Mouse (Mus musculus): ENCODE results near the gene Unc5b. TPM values are rescaled to one million over a fixed set of nuclear protein-coding genes. Genes with fewer than 3 reads are reported as not detected.
"Not testable (repeated sequence)": the region's sequence is repeated elsewhere in the genome, so short reads cannot be mapped to it uniquely, and the experiment has no call there.

Gene Unc5b
- polyA plus RNA-seq (2015; fragmentation: Nextera tagmentation; extraction: Ambion mirVana) = 10.4 and 10.5 TPM in 2 replicates

- peak; percentile 95 for ATAC-seq (ENCODE audit: low FRiP score, low TSS enrichment)
- Histone ChIP-seq H3K4me2 (replicated peaks; ENCODE audit: low read depth, low read length) (peak within 1 kb of the TSS; percentile 91), H3K27ac (ENCODE audit: low read length) (peak within 1 kb of the TSS; percentile 85), H3K36me3 (ENCODE audit: insufficient read depth, low read length) (no peaks in the 10 kb centered on the region), H3K27me3 (ENCODE audit: insufficient read depth, low read length) (peaks cover 58% of the 10 kb centered on the region), H3K4me3 (ENCODE audit: low read length) (peak within 1 kb of the TSS; percentile 79), H3K4me1 (ENCODE audit: insufficient read depth, low read length) (peaks cover 47% of the 10 kb centered on the region), H3K9ac (replicated peaks; ENCODE audit: low read length) (peak within 1 kb of the TSS; percentile 93), H3K9me3 (ENCODE audit: low read length) (no peaks in the 10 kb centered on the region)
- WGBS = under 1% methylated on average over 34 of the region's 53 CpGs
These were observed at the start of gene Unc5b for GRCm38 (mm10) chr10:60831379-60831778. TSS of gene Unc5b (minus strand) at chr10:60831581.

DNA sequence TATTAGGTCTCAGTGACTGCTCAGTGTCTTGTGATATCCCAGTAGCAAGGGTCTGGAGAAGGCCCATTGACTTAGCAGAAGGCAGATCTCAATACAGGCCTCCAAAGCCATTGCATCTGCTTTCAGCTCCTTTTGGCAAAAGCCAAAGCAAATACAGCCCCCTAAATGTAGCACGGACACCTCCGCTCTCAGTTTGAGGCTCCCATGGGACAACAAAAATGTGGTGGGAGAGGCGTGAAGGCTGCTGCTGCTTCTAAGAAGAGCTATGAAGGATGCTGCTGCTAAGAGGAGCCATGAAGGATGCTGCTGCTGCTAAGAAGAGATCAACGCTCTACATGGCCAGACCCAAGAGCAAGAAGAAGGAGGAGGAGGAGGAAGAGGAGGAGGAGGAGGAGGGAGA lies 48.4 kb upstream of the Unc5b start:
- no peak overlapping the region for H3K4me2 ChIP-seq (replicated peaks; ENCODE audit: low read depth, low read length)
- 0 out of 2 replicates have a peak, but pooled peaks cover 4% of the 10 kb centered on the region for H3K9me3 ChIP-seq (ENCODE audit: low read length)
- H3K9ac ChIP-seq (replicated peaks; ENCODE audit: low read length) = no peak overlapping the region
- 70% methylated on average over 4 of the region's 4 CpGs for WGBS
- H3K36me3 ChIP-seq (ENCODE audit: insufficient read depth, low read length) = no peaks in the 10 kb centered on the region
- no peak overlapping the region for H3K4me3 ChIP-seq (ENCODE audit: low read length)
- no peaks in the 10 kb centered on the region for H3K4me1 ChIP-seq (ENCODE audit: insufficient read depth, low read length)
- no peaks in the 10 kb centered on the region for H3K27me3 ChIP-seq (ENCODE audit: insufficient read depth, low read length)
- H3K27ac ChIP-seq (ENCODE audit: low read length) = no peak overlapping the region
- no peak for ATAC-seq (ENCODE audit: low FRiP score, low TSS enrichment)

DNA sequence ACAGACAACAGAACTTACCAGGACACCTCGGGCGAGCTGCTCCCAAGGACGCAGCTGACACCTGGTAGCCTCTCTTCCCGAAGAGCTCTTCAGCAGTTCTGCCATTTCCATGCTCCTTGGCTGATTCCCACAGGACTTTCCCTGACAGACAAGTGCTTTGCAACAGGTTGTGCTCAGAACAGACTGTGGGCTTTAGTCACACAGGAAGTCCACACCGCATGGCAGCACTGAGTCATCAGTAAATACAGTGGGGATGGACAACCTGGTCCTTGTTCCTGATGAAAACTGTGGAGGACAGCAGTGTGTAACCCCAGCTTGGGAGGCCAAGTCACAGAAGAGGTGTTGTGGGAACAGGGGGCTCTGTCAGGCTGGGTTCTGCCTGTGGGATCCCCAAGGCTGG lies 45.7 kb upstream of the Unc5b start:
- no peaks in the 10 kb centered on the region for H3K4me1 ChIP-seq (ENCODE audit: insufficient read depth, low read length)
- H3K27ac ChIP-seq (ENCODE audit: low read length) = no peak overlapping the region
- no peak overlapping the region for H3K4me3 ChIP-seq (ENCODE audit: low read length)
- 87% methylated on average over 5 of the region's 5 CpGs for WGBS
- no peak overlapping the region for H3K9ac ChIP-seq (replicated peaks; ENCODE audit: low read length)
- no peak overlapping the region for H3K4me2 ChIP-seq (replicated peaks; ENCODE audit: low read depth, low read length)
- no peaks in the 10 kb centered on the region for H3K27me3 ChIP-seq (ENCODE audit: insufficient read depth, low read length)
- no peak for ATAC-seq (ENCODE audit: low FRiP score, low TSS enrichment)
- H3K9me3 ChIP-seq (ENCODE audit: low read length) = 0 out of 2 replicates have a peak, but pooled peaks cover 4% of the 10 kb centered on the region
- H3K36me3 ChIP-seq (ENCODE audit: insufficient read depth, low read length) = no peaks in the 10 kb centered on the region

- Histone ChIP-seq H3K4me1 (ENCODE audit: insufficient read depth, low read length) (no peaks in the 10 kb centered on the region), H3K4me3 (ENCODE audit: low read length) (no peak overlapping the region), H3K27me3 (ENCODE audit: insufficient read depth, low read length) (no peaks in the 10 kb centered on the region), H3K27ac (ENCODE audit: low read length) (no peak overlapping the region), H3K36me3 (ENCODE audit: insufficient read depth, low read length) (no peaks in the 10 kb centered on the region), H3K9ac (replicated peaks; ENCODE audit: low read length) (no peak overlapping the region), H3K4me2 (replicated peaks; ENCODE audit: low read depth, low read length) (no peak overlapping the region), H3K9me3 (ENCODE audit: low read length) (0 out of 2 replicates have a peak, but pooled peaks cover 4% of the 10 kb centered on the region)
- 83% methylated on average over 1 of the region's 1 CpGs for WGBS
- no peak for ATAC-seq (ENCODE audit: low FRiP score, low TSS enrichment)
These were observed 43.6 kb upstream of the Unc5b start for GRCm38 (mm10) chr10:60875011-60875410.

- H3K9me3 ChIP-seq (ENCODE audit: low read length) = no peaks in the 10 kb centered on the region
- no peak overlapping the region for H3K4me2 ChIP-seq (replicated peaks; ENCODE audit: low read depth, low read length)
- 85% methylated on average over 6 of the region's 6 CpGs for WGBS
- no peak overlapping the region for H3K27ac ChIP-seq (ENCODE audit: low read length)
- ATAC-seq (ENCODE audit: low FRiP score, low TSS enrichment) = no peak
- peaks cover 3% of the 10 kb centered on the region; the same call in 1 of the 2 replicates for H3K4me1 ChIP-seq (ENCODE audit: insufficient read depth, low read length)
- H3K36me3 ChIP-seq (ENCODE audit: insufficient read depth, low read length) = no peaks in the 10 kb centered on the region
- H3K27me3 ChIP-seq (ENCODE audit: insufficient read depth, low read length) = no peaks in the 10 kb centered on the region
- H3K9ac ChIP-seq (replicated peaks; ENCODE audit: low read length) = no peak overlapping the region
- H3K4me3 ChIP-seq (ENCODE audit: low read length) = no peak overlapping the region
These were observed 31.9 kb upstream of the Unc5b start for GRCm38 (mm10) chr10:60863318-60863717.

DNA sequence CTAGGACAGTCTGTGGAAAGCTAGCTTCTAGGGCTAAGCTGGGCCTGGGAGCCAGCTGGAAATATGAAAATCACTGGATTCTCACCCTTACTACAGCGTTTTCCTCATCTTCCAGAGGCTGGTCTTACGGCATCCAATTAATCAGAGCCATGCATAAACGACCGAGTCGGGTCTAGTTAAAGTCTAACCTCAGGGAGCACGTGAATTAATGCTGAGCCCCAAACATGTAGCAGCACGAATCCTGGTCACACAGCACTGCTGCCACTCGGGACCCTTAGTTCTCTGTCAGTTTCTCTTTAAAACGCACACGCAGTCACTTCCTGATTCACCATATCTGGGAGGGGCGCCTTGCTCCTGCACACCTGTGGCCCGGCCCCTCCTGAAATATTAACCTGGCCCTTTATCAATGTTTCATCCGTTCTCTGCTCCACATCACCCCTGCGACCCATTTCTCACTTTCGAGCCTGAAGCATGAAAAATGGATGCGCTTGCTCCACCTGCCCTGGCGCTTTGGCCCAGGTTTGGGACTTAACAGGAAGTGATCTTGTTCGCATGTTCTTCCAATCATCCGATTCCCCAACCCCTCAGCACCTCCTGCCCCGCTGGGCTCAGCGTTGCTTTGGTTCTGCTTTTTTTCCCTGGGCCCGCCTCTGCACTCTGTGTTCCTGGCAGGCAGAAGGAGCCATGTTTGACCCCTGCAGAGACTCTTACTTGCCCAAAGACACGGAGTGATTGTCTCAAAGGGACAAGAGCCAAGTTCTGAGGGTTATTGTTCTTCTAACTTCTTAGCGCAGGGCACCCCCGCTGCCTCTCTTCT lies 31.3 kb upstream of the Unc5b start:
- peak overlapping the region; percentile 85 for H3K27ac ChIP-seq (ENCODE audit: low read length)
- peak; percentile 71; the same call in 1 of the 2 replicates for ATAC-seq (ENCODE audit: low FRiP score, low TSS enrichment)

DNA sequence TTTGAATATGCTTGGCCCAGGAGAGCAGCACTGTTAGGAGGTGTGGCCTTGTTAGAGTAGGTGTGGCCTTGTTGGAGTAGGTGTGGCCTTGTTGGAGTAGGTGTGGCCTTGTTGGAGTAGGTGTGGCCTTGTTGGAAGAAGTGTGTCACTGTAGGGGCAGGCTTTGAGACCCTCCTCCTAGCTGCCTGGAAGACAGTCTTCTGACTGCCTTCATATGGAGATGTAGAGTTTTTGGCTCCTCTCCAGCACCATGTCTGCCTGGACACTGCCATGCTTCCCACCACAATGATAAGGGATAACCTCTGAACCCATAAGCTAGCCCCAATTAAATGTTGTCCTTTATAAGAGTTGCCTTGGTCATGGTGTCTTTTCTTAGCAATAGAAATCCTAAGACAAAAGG lies 13.9 kb upstream of the Unc5b start:
- not testable (repeated sequence) for H3K36me3 ChIP-seq (ENCODE audit: insufficient read depth, low read length); H3K27ac ChIP-seq (ENCODE audit: low read length); H3K27me3 ChIP-seq (ENCODE audit: insufficient read depth, low read length); H3K4me2 ChIP-seq (replicated peaks; ENCODE audit: low read depth, low read length); ATAC-seq (ENCODE audit: low FRiP score, low TSS enrichment); H3K9ac ChIP-seq (replicated peaks; ENCODE audit: low read length); H3K4me3 ChIP-seq (ENCODE audit: low read length); H3K4me1 ChIP-seq (ENCODE audit: insufficient read depth, low read length); H3K9me3 ChIP-seq (ENCODE audit: low read length)

More for the DNA sequence above, 31.3 kb upstream of the Unc5b start:
- no peaks in the 10 kb centered on the region for H3K27me3 ChIP-seq (ENCODE audit: insufficient read depth, low read length)
- WGBS = 53% methylated on average over 25 of the region's 25 CpGs
- H3K4me1 ChIP-seq (ENCODE audit: insufficient read depth, low read length) = peaks cover 3% of the 10 kb centered on the region; the same call in 1 of the 2 replicates
- peak overlapping the region; percentile 32 for H3K4me2 ChIP-seq (replicated peaks; ENCODE audit: low read depth, low read length)
- 0 out of 2 replicates have a peak overlapping the region, but pooled peaks have one; percentile 11 for H3K4me3 ChIP-seq (ENCODE audit: low read length)
- H3K9ac ChIP-seq (replicated peaks; ENCODE audit: low read length) = peak overlapping the region; percentile 40; the same call in 1 of the 2 replicates
- no peaks in the 10 kb centered on the region for H3K36me3 ChIP-seq (ENCODE audit: insufficient read depth, low read length)
- H3K9me3 ChIP-seq (ENCODE audit: low read length) = no peaks in the 10 kb centered on the region

- ATAC-seq (ENCODE audit: low FRiP score, low TSS enrichment) = no peak
- Histone ChIP-seq H3K4me2 (replicated peaks; ENCODE audit: low read depth, low read length) (no peak overlapping the region), H3K9me3 (ENCODE audit: low read length) (no peaks in the 10 kb centered on the region), H3K27me3 (ENCODE audit: insufficient read depth, low read length) (peaks cover 9% of the 10 kb centered on the region), H3K36me3 (ENCODE audit: insufficient read depth, low read length) (no peaks in the 10 kb centered on the region), H3K4me3 (ENCODE audit: low read length) (no peak overlapping the region), H3K27ac (ENCODE audit: low read length) (no peak overlapping the region), H3K9ac (replicated peaks; ENCODE audit: low read length) (no peak overlapping the region), H3K4me1 (ENCODE audit: insufficient read depth, low read length) (no peaks in the 10 kb centered on the region)
- WGBS = 68% methylated on average over 19 of the region's 19 CpGs
These were observed 7.4 kb upstream of the Unc5b start for GRCm38 (mm10) chr10:60838816-60839215.

DNA sequence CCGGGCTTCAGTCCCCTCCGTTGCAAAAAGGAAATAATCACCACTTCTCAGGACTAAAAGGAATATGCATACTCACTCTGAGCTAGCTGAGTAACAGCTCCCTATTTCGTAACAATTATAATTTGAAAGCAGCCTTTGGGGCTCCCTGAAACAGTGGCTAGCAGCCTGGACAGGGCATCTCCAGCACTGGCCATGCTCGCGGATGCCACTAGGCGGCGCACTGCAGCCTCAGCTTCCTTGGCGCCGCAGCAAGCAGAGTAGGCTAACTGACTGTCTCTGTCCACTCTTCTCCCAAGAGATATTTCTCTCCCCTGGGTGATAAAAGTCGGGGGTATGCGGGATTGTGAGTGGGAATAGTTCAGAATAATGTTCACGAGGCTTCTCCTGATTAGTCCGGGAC lies 3.6 kb upstream of the Unc5b start:
- no peak overlapping the region for H3K4me3 ChIP-seq (ENCODE audit: low read length)
- H3K9me3 ChIP-seq (ENCODE audit: low read length) = no peaks in the 10 kb centered on the region
- no peak overlapping the region for H3K27ac ChIP-seq (ENCODE audit: low read length)
- 4% methylated on average over 13 of the region's 13 CpGs for WGBS
- no peak overlapping the region for H3K4me2 ChIP-seq (replicated peaks; ENCODE audit: low read depth, low read length)
- no peaks in the 10 kb centered on the region for H3K36me3 ChIP-seq (ENCODE audit: insufficient read depth, low read length)
- H3K9ac ChIP-seq (replicated peaks; ENCODE audit: low read length) = no peak overlapping the region
- peaks cover 36% of the 10 kb centered on the region for H3K27me3 ChIP-seq (ENCODE audit: insufficient read depth, low read length)
- no peak for ATAC-seq (ENCODE audit: low FRiP score, low TSS enrichment)
- peaks cover 13% of the 10 kb centered on the region; the same call in 1 of the 2 replicates for H3K4me1 ChIP-seq (ENCODE audit: insufficient read depth, low read length)

DNA sequence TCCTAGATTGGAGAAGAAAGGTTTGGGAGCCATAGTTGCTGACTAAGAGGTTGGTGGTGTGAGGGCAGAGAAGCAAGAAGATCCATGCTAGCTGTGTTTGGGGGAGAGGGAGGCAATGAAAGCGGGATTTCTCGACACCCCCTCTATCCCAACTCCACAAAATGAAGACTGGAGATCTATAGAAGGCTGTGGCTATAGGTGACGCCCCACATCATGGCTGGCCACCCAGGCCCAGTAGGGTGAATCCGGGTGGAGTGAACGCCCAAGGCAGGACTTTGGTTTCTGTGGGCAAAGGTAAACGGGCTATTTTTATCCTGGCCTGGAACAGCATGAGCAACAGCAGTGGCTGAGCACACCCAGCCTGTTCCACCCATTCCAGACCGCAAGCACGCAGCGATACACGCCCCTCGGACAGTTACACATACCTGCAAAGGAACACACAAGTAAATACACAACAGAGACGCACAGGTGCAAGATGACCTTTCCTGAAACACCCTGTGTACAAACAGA lies 1.3 kb upstream of the Unc5b start:
- H3K27ac ChIP-seq (ENCODE audit: low read length) = no peak overlapping the region
- no peak overlapping the region for H3K4me3 ChIP-seq (ENCODE audit: low read length)
- no peaks in the 10 kb centered on the region for H3K9me3 ChIP-seq (ENCODE audit: low read length)
- H3K4me2 ChIP-seq (replicated peaks; ENCODE audit: low read depth, low read length) = no peak overlapping the region
- H3K9ac ChIP-seq (replicated peaks; ENCODE audit: low read length) = no peak overlapping the region
- peaks cover 34% of the 10 kb centered on the region for H3K4me1 ChIP-seq (ENCODE audit: insufficient read depth, low read length)
- 79% methylated on average over 12 of the region's 12 CpGs for WGBS
- no peak for ATAC-seq (ENCODE audit: low FRiP score, low TSS enrichment)
- H3K27me3 ChIP-seq (ENCODE audit: insufficient read depth, low read length) = peaks cover 53% of the 10 kb centered on the region
- H3K36me3 ChIP-seq (ENCODE audit: insufficient read depth, low read length) = no peaks in the 10 kb centered on the region
